Mouse (Mus musculus) MEL (cell line): ENCODE results near the gene Pank4. TPM values are rescaled to one million over a fixed set of nuclear protein-coding genes. Genes with fewer than 3 reads are reported as not detected.
A peak's percentile ranks its signal among the peaks of the same experiment; 100 is the strongest.

Experiments
- DNase-seq: peaks from one replicate; pipeline ENCODE4 v3.0.0; 2011; ENCODE audit warnings: low read depth, low spot score
- H3K27ac ChIP-seq: 2 replicates; pipeline ENCODE4 v1.5.1; 2012; ENCODE audit warnings: low read depth, mild to moderate bottlenecking, control low read depth, low read length, moderate library complexity; ENCODE audit not compliant: control insufficient read depth
- H3K27me3 ChIP-seq, 2 experiments: fragments of 150-350 bp in 1 of 2; sonication (generic) in 1 of 2; 2 replicates each; pipeline ENCODE4 v1.6.1; 2012; ENCODE audit warnings: low read length in 2 of 2, mild to moderate bottlenecking in 2 of 2, improper control_type of control experiment in 1 of 2, moderate library complexity in 1 of 2; ENCODE audit not compliant: insufficient read depth in 2 of 2, control insufficient read depth in 1 of 2
- H3K36me3 ChIP-seq, 2 experiments: 2 replicates each; pipeline ENCODE4 v1.6.1; 2012 to 2014; ENCODE audit warnings: low read length in 2 of 2, improper control_type of control experiment in 1 of 2, inconsistent platforms in 1 of 2, mild to moderate bottlenecking in 1 of 2; ENCODE audit not compliant: insufficient read depth in 2 of 2, control insufficient read depth in 1 of 2
- H3K4me1 ChIP-seq, 2 experiments: fragments of 150-350 bp in 1 of 2; sonication (generic) in 1 of 2; 2 replicates each; pipeline ENCODE4 v1.6.1; 2012; ENCODE audit warnings: low read length in 2 of 2, improper control_type of control experiment in 1 of 2, mild to moderate bottlenecking in 1 of 2; ENCODE audit not compliant: insufficient read depth in 2 of 2, control insufficient read depth in 1 of 2
- H3K4me3 ChIP-seq, 2 experiments: fragments of 150-350 bp in 1 of 2; sonication (generic) in 1 of 2; 2 replicates each; pipeline ENCODE4 v1.5.1; 2012; ENCODE audit warnings: low read depth in 2 of 2, low read length in 2 of 2, mild to moderate bottlenecking in 2 of 2, moderate library complexity in 2 of 2, control low read depth in 1 of 2, improper control_type of control experiment in 1 of 2; ENCODE audit not compliant: control insufficient read depth in 1 of 2, insufficient read depth in 1 of 2
- H3K79me2 ChIP-seq: 2 replicates; pipeline ENCODE4 v1.6.1; 2012; ENCODE audit warnings: mild to moderate bottlenecking, low read length, moderate library complexity; ENCODE audit not compliant: control insufficient read depth, poor library complexity, insufficient read depth
- H3K9ac ChIP-seq: 2 replicates; pipeline ENCODE4 v1.6.1; 2012; ENCODE audit warnings: low read depth, mild to moderate bottlenecking, control low read depth, low read length, moderate library complexity; ENCODE audit not compliant: control insufficient read depth, poor library complexity, severe bottlenecking
- H3K9me3 ChIP-seq: fragments of 150-350 bp; sonication (generic); replicated peaks from 2 replicates; pipeline ENCODE4 v1.6.1; 2012; ENCODE audit warnings: mild to moderate bottlenecking, low read length, improper control_type of control experiment, moderate library complexity; ENCODE audit not compliant: insufficient read depth
- BHLHE40 ChIP-seq: IDR thresholded peaks from 2 replicates; pipeline ENCODE4 v1.6.1; 2012; ENCODE audit warnings: low read depth, mild to moderate bottlenecking, inconsistent platforms, low read length, improper control_type of control experiment, borderline replicate concordance
- CHD1 ChIP-seq: IDR thresholded peaks from 2 replicates; pipeline ENCODE4 v1.6.1; 2012; ENCODE audit warnings: low read depth, mild to moderate bottlenecking, inconsistent platforms, low read length, improper control_type of control experiment
- E2F4 ChIP-seq: IDR thresholded peaks from 2 replicates; pipeline ENCODE4 v1.6.1; 2011; ENCODE audit warnings: low read depth, low read length, improper control_type of control experiment, borderline replicate concordance
- ELF1 ChIP-seq: IDR thresholded peaks from 2 replicates; pipeline ENCODE4 v1.6.1; 2014; ENCODE audit warnings: low read depth, mild to moderate bottlenecking, inconsistent platforms, low read length, improper control_type of control experiment, moderate library complexity
- EP300 ChIP-seq, 2 experiments: IDR thresholded peaks; 2 replicates each; pipeline ENCODE4 v1.6.1; 2011; ENCODE audit warnings: improper control_type of control experiment in 2 of 2, low read length in 2 of 2, low read depth in 1 of 2, mild to moderate bottlenecking in 1 of 2
- ETS1 ChIP-seq: IDR thresholded peaks from 2 replicates; pipeline ENCODE4 v1.6.1; 2012; ENCODE audit warnings: low read depth, mild to moderate bottlenecking, inconsistent platforms, low read length, improper control_type of control experiment, moderate library complexity
- GATA1 ChIP-seq: IDR thresholded peaks from 2 replicates; pipeline ENCODE4 v1.6.1; 2011; ENCODE audit warnings: low read depth, low read length, improper control_type of control experiment
- HCFC1 ChIP-seq: IDR thresholded peaks from 2 replicates; pipeline ENCODE4 v1.6.1; 2012; ENCODE audit warnings: low read depth, mild to moderate bottlenecking, inconsistent platforms, low read length, improper control_type of control experiment, moderate library complexity
- MAFK ChIP-seq: IDR thresholded peaks from 2 replicates; pipeline ENCODE4 v1.6.1; 2011; ENCODE audit warnings: low read depth, mild to moderate bottlenecking, low read length, improper control_type of control experiment, borderline replicate concordance
- MAZ ChIP-seq: IDR thresholded peaks from 2 replicates; pipeline ENCODE4 v1.6.1; 2012; ENCODE audit warnings: low read depth, mild to moderate bottlenecking, inconsistent platforms, low read length, improper control_type of control experiment
- MXI1 ChIP-seq: IDR thresholded peaks from 2 replicates; pipeline ENCODE4 v1.6.1; 2011; ENCODE audit warnings: mild to moderate bottlenecking, low read depth, low read length, improper control_type of control experiment
- MYB ChIP-seq: IDR thresholded peaks from 2 replicates; pipeline ENCODE4 v1.6.1; 2011; ENCODE audit warnings: mild to moderate bottlenecking, low read depth, low read length, improper control_type of control experiment
- MYC ChIP-seq: IDR thresholded peaks from 2 replicates; pipeline ENCODE4 v1.6.1; 2011; ENCODE audit warnings: low read depth, mild to moderate bottlenecking, low read length, improper control_type of control experiment, moderate library complexity
- NELFE ChIP-seq: IDR thresholded peaks from 2 replicates; pipeline ENCODE4 v1.6.1; 2011; ENCODE audit warnings: low read depth, low read length, improper control_type of control experiment
- POLR2AphosphoS2 ChIP-seq: IDR thresholded peaks from 2 replicates; pipeline ENCODE4 v1.6.1; 2011; ENCODE audit warnings: low read length, improper control_type of control experiment
- POLR2AphosphoS5 ChIP-seq: IDR thresholded peaks from 2 replicates; pipeline ENCODE4 v1.6.1; 2012; ENCODE audit warnings: low read depth, borderline replicate concordance, mild to moderate bottlenecking, inconsistent platforms, low read length, moderate library complexity, mixed read lengths
- RAD21 ChIP-seq: IDR thresholded peaks from 2 replicates; pipeline ENCODE4 v1.6.1; 2011; ENCODE audit warnings: mild to moderate bottlenecking, low read depth, low read length, improper control_type of control experiment
- RCOR1 ChIP-seq: IDR thresholded peaks from 2 replicates; pipeline ENCODE4 v1.6.1; 2012; ENCODE audit warnings: low read depth, mild to moderate bottlenecking, inconsistent platforms, low read length, improper control_type of control experiment
- SIN3A ChIP-seq: IDR thresholded peaks from 2 replicates; pipeline ENCODE4 v1.6.1; 2012; ENCODE audit warnings: low read length, improper control_type of control experiment, inconsistent platforms
- SMC3 ChIP-seq: IDR thresholded peaks from 2 replicates; pipeline ENCODE4 v1.6.1; 2011; ENCODE audit warnings: low read depth, low read length, improper control_type of control experiment
- TBP ChIP-seq: IDR thresholded peaks from 2 replicates; pipeline ENCODE4 v1.8.0; 2011; ENCODE audit warnings: low read depth, low read length, improper control_type of control experiment
- TCF12 ChIP-seq: IDR thresholded peaks from 2 replicates; pipeline ENCODE4 v1.6.1; 2014; ENCODE audit warnings: low read depth, mild to moderate bottlenecking, inconsistent platforms, low read length, improper control_type of control experiment, moderate library complexity
- UBTF ChIP-seq: IDR thresholded peaks from 2 replicates; pipeline ENCODE4 v1.6.1; 2012; ENCODE audit warnings: low read depth, mild to moderate bottlenecking, inconsistent platforms, low read length, improper control_type of control experiment, moderate library complexity, borderline replicate concordance; ENCODE audit not compliant: insufficient read depth
- ZKSCAN1 ChIP-seq: IDR thresholded peaks from 2 replicates; pipeline ENCODE4 v1.6.1; 2012; ENCODE audit warnings: low read depth, mild to moderate bottlenecking, inconsistent platforms, low read length, improper control_type of control experiment, moderate library complexity
- ZNF384 ChIP-seq: IDR thresholded peaks from 2 replicates; pipeline ENCODE4 v1.6.1; 2012; ENCODE audit warnings: low read depth, mild to moderate bottlenecking, inconsistent platforms, low read length, improper control_type of control experiment
- polyA plus RNA-seq, 2 experiments: library from polyadenylated mRNA; stranded (reverse) in 1 of 2; unstranded in 1 of 2; fragments of >175 nt in 1 of 2; fragments of >200 nt in 1 of 2; gene quantifications; 2 replicates each; pipeline versions ENCODE4 v1.2.1 to v1.2.4; 2012; ENCODE audit warnings: low replicate concordance in 2 of 2, low read depth in 1 of 2; ENCODE audit not compliant: insufficient read length in 2 of 2, insufficient read depth in 1 of 2, missing spikeins in 1 of 2
- total RNA-seq: library from RNA; depleted of rRNA; stranded (reverse); fragments of 300-350 nt; gene quantifications from 2 replicates; pipeline ENCODE4 v1.2.3, GENCODE M21; 2012

The Pank4 gene
- total and polyA plus RNA-seq, 3 experiments, result 38.4 to 55.5 TPM; not detected in 1

DNA sequence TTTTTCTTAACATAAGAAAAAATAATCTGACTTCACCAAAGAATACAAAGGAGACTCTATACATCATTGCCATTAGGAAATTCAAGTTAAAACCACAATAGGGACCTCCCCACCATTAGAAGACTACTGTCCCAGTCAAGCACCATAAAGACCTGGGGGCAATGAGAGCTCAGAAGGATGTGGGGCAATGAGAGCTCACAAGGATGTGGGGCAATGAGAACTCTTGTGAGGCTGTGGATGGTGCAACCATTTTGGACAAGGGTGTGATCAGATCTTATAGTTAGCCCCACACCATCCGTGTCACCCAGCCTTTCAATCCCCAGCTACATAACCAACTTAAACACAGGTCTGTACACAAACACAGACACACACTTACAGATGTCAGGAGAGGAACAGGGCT, 26.2 kb upstream of the Pank4 start:
- no peak overlapping the region for H3K27ac ChIP-seq
- DNase-seq, result no peak

DNA sequence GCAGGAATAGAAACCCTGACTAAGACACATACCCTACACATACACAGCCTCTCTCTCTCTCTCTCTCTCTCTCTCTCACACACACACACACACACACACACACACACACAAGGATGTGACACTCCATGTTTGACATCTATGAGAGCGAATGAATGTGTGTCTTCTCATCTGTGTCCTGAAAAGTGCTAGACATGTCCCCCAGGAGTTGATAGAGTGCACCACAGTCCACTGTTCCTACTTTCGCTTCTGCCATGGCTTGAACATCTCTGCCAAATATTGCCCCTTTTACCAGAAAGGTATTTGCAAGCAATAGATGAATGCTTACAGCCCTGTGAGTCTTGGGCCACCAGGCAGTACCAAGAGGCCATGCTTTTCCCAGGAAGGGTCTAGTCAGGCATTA, 23.8 kb upstream of the Pank4 start:
- TF ChIP-seq MYB (no peak), MAFK (no peak), ZKSCAN1 (no peak), BHLHE40 (no peak), SMC3 (no peak), POLR2AphosphoS2 (no peak), RAD21 (no peak)
- Histone ChIP-seq H3K36me3 (peaks cover 0 to 7% of the 10 kb centered on the region in 2 experiments; a peak in 2 of 4 replicates), H3K9me3 (no peaks in the 10 kb centered on the region), H3K27ac (no peak overlapping the region), H3K4me1 (peaks cover 0 to 21% of the 10 kb centered on the region in 2 experiments; a peak in 3 of 4 replicates), H3K79me2 (no peaks in the 10 kb centered on the region), H3K9ac (no peak overlapping the region), H3K27me3 (no peaks in the 10 kb centered on the region), H3K4me3 (no peak overlapping the region)
- no peak for DNase-seq

More for the DNA sequence above, 26.2 kb upstream of the Pank4 start:
- TF ChIP-seq ZNF384, result no peak
- no peak for TF ChIP-seq TBP
- no peak for TF ChIP-seq GATA1
- TF ChIP-seq ETS1, result no peak
- TF ChIP-seq TCF12, result no peak
- no peak for TF ChIP-seq ZKSCAN1
- Histone ChIP-seq H3K4me3 (no peak overlapping the region), H3K79me2 (no peaks in the 10 kb centered on the region), H3K27me3 (no peaks in the 10 kb centered on the region; a peak in 1 of 4 replicates), H3K9me3 (no peaks in the 10 kb centered on the region), H3K9ac (no peak overlapping the region), H3K4me1 (peaks cover 0 to 7% of the 10 kb centered on the region in 2 experiments; a peak in 3 of 4 replicates), H3K36me3 (peaks cover 0 to 7% of the 10 kb centered on the region in 2 experiments; a peak in 2 of 4 replicates)

DNA sequence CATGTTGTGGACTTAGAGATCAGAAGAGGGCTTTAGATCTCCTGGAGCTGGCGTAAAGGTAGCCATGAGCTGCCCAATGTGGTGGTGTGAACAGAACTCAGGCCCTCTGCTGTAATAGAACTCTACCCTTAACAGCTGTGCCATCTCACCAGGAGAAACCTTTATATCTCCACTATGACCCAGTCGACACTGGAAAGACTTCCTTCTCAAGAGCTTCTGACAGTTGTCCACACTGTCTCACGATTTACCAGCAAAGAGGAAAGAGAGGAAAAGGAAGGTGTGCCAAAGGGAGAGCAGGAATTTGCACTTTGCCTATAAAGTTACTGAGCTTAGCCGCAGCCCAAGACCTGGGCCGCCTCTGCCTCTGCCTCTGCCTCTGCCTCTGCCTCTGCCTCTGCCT, 22.1 kb upstream of the Pank4 start:
- peak overlapping the region; percentile 62 for H3K27ac ChIP-seq
- TF ChIP-seq MXI1 (no peak), POLR2AphosphoS2 (no peak), MAZ (no peak), CHD1 (no peak), RAD21 (no peak), SIN3A (no peak), HCFC1 (no peak), GATA1 (no peak), POLR2AphosphoS5 (no peak), UBTF (no peak), NELFE (no peak), ZNF384 (no peak), ELF1 (no peak), RCOR1 (no peak), MYC (no peak), E2F4 (no peak), EP300 (IDR thresholded peaks at IDR 0.05; ENCODE audit: low read depth in 1 of 2, low read length in 2 of 2) (no peak), ETS1 (no peak), TBP (no peak)

More for the DNA sequence above, 22.1 kb upstream of the Pank4 start:
- Histone ChIP-seq H3K9me3 (no peaks in the 10 kb centered on the region), H3K27me3 (no peaks in the 10 kb centered on the region), H3K9ac (peak overlapping the region; percentile 70), H3K79me2 (no peaks in the 10 kb centered on the region), H3K36me3 (peaks cover 0 to 7% of the 10 kb centered on the region in 2 experiments; a peak in 2 of 4 replicates), H3K4me3 (peak overlapping the region; percentile 46 to 48; a peak in 3 of 4 replicates), H3K4me1 (peaks cover 0 to 21% of the 10 kb centered on the region in 2 experiments; a peak in 3 of 4 replicates)
- DNase-seq, result peak; percentile 56
